Mouse (Mus musculus) embryonic facial prominence, embryonic 12.5 days (tissue): ENCODE data around the gene S1pr4. TPM values are rescaled to one million over a fixed set of nuclear protein-coding genes. Genes with fewer than 3 reads are reported as not detected.
A peak's percentile ranks its signal among the peaks of the same experiment; 100 is the strongest.

Experiments used
- ATAC-seq: fragments of 200-750 bp; cut with Nextera tagmentation; 2 replicates; pipeline ENCODE4 v1.8.0; 2017; ENCODE audit not compliant: insufficient number of reproducible peaks, insufficient read depth, low FRiP score, low TSS enrichment
- H3K27ac ChIP-seq: fragments of 300-500 bp; sonication (generic); 2 replicates; pipeline ENCODE4 v1.5.1; 2016; ENCODE audit warnings: mild to moderate bottlenecking
- H3K27me3 ChIP-seq: fragments of 300-500 bp; sonication (generic); 2 replicates; pipeline ENCODE4 v1.6.1; 2016; ENCODE audit warnings: mild to moderate bottlenecking, moderate library complexity
- H3K36me3 ChIP-seq: fragments of 300-500 bp; sonication (generic); 2 replicates; pipeline ENCODE4 v1.6.1; 2016; ENCODE audit warnings: mild to moderate bottlenecking
- H3K4me1 ChIP-seq: fragments of 300-500 bp; sonication (generic); 2 replicates; pipeline ENCODE4 v1.6.1; 2016
- H3K4me2 ChIP-seq: fragments of 300-500 bp; sonication (generic); replicated peaks from 2 replicates; pipeline ENCODE4 v1.6.1; 2016; ENCODE audit warnings: mild to moderate bottlenecking, moderate library complexity
- H3K4me3 ChIP-seq: fragments of 300-500 bp; sonication (generic); 2 replicates; pipeline ENCODE4 v1.5.1; 2016; ENCODE audit warnings: mild to moderate bottlenecking
- H3K9ac ChIP-seq: fragments of 300-500 bp; sonication (generic); 2 replicates; pipeline ENCODE4 v1.6.1; 2016; ENCODE audit warnings: mild to moderate bottlenecking, moderate library complexity
- H3K9me3 ChIP-seq: fragments of 300-500 bp; sonication (generic); 2 replicates; pipeline ENCODE4 v1.6.1; 2016; ENCODE audit warnings: mild to moderate bottlenecking, moderate library complexity
- WGBS: fragments of 180-500 bp; shearing (Covaris S2); methylation state at CpG from one replicate; pipeline ENCODE4 v1.1.7; 2016; 5-methylcytosine and 5-hydroxymethylcytosine counted together
- polyA plus RNA-seq: library from polyadenylated mRNA; unstranded; fragments of >200 nt; fragmentation: Nextera tagmentation; extraction: Ambion mirVana; gene quantifications from 2 replicates; pipeline ENCODE4 v1.2.1, GENCODE M21; 2016

Gene S1pr4
- polyA plus RNA-seq, 1 experiment from 2014 or later = 0.58 TPM

DNA sequence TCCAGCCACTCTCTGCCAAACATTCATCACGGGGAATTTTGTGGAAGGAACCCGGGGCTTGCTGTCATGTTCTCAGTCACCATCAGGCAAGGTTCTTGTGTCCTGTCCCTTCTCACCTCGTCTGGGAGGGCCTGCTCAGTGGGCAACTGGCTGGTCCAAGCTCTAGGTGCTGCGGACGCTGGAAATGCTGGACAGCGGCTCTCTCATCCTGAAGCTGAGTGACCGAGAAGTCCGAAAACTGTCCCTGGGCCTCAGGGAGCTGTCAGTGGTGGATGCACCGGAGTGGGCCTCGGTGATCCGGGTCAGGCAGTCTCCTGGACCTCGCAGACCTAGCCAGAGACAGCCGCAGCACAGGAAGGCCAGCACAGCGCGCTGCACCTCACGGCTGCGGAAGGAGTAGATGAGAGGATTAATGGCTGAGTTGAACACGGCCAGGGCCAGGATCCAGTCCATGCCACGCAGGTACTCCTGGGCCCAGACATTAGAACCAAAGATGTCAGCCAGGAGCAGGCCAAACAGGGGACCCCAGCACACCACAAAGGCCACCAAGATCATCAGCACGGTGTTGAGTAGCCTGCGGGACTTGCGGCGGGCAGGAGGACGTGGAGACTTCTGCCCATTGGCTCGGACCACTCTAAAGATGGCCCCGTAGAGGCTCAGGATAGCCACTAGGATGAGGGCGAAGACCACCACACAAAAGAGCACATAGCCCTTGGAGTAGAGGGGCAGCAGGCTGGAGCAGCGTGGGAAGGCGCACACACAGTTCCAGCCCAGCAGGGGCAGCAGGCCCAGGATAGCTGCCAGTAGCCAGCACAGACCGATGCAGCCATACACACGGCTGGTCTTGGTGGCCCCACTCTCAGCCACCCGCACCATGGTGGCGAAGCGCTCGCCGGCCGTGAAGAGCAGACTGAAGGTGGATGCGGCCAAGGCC lies 1.3 kb downstream of the S1pr4 start:
- Histone ChIP-seq H3K27me3 (peaks cover 5% of the 10 kb centered on the region; the same call in 1 of the 2 replicates), H3K4me1 (peaks cover 21% of the 10 kb centered on the region), H3K9ac (no peak overlapping the region), H3K4me3 (no peak overlapping the region), H3K36me3 (no peaks in the 10 kb centered on the region; the same call in 1 of the 2 replicates), H3K27ac (no peak overlapping the region), H3K4me2 (no peak overlapping the region), H3K9me3 (no peaks in the 10 kb centered on the region)
- ATAC-seq = no peak
- 80% methylated on average over 38 of the region's 38 CpGs for WGBS

DNA sequence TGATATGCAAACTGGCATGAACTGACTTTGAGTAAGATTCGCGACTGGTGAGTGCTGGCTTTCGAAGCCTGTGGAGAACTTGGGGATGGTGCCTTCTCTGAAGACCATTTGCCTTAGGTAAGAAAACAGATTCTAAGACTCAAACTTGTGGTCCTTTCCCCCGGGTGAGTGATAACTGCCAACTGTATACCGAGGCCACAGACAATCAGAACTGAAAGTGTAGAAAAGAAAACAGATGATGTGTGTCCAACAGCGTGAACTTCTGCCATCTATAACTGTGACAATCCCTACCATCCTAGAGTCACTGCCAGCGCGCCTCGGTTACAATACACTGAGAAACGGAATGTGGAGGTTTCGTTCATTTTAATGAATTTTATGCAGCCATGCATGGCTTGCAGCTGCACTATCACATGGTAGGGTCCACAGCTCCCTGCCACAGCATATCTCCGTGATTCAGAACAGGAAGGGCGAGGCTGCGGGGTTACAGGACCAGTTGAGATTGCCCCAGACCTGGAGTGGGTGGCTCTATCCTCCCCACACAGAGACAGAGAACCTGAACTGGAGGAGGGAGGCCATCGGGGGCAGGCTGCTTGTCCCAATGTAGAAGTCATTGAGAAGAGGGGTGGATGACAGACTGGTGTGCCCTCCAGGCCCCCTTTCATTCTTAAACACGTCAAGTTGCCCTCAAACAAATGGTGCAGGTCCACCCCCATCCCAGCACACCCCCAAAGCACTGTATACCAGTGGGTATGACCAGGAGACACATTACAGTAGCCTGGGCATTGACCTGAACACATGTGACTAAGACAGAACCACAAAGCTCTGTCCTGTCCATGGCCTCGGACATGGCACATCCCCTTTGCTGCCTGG lies 2.3 kb downstream of the S1pr4 start:
- H3K9me3 ChIP-seq = no peaks in the 10 kb centered on the region
- peak overlapping the region; percentile 45; the same call in 1 of the 2 replicates for H3K4me2 ChIP-seq
- ATAC-seq = no peak
- peaks cover 8% of the 10 kb centered on the region for H3K36me3 ChIP-seq
- 0 out of 2 replicates have a peak overlapping the region, but pooled peaks have one; percentile 15 for H3K9ac ChIP-seq
- 0 out of 2 replicates have a peak overlapping the region, but pooled peaks have one; percentile 1 for H3K4me3 ChIP-seq
- WGBS = 82% methylated on average over 17 of the region's 17 CpGs
- no peaks in the 10 kb centered on the region for H3K27me3 ChIP-seq
- H3K27ac ChIP-seq = no peak overlapping the region
- peaks cover 22% of the 10 kb centered on the region for H3K4me1 ChIP-seq

DNA sequence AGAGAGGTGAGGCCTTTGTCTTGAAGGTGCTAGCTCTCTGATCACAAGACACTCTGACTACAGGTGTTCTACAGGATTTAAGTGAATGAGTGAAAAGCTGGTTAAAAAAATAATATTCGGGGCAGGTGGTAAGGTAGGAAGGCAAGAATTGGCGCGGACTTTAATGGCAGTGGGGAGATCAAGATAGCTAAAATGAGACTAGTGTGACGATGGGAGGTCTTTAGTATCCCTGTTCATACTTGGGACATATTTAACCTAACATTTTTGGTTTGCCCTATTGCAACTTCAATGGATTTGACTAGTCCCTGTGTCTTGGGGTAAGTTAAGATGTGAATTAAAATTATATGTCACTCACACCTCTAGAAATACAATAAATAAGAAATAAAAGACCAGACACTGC lies 3.0 kb downstream of the S1pr4 start:
- H3K9ac ChIP-seq = peak overlapping the region; percentile 15; the same call in 1 of the 2 replicates
- no peaks in the 10 kb centered on the region for H3K27me3 ChIP-seq
- H3K4me1 ChIP-seq = peaks cover 22% of the 10 kb centered on the region
- peak overlapping the region; percentile 90 for H3K4me3 ChIP-seq
- peaks cover 15% of the 10 kb centered on the region for H3K36me3 ChIP-seq
- no peak overlapping the region for H3K27ac ChIP-seq
- H3K4me2 ChIP-seq = peak overlapping the region; percentile 45
- H3K9me3 ChIP-seq = no peaks in the 10 kb centered on the region
- WGBS = 37% methylated on average over 4 of the region's 4 CpGs
- ATAC-seq = no peak

DNA sequence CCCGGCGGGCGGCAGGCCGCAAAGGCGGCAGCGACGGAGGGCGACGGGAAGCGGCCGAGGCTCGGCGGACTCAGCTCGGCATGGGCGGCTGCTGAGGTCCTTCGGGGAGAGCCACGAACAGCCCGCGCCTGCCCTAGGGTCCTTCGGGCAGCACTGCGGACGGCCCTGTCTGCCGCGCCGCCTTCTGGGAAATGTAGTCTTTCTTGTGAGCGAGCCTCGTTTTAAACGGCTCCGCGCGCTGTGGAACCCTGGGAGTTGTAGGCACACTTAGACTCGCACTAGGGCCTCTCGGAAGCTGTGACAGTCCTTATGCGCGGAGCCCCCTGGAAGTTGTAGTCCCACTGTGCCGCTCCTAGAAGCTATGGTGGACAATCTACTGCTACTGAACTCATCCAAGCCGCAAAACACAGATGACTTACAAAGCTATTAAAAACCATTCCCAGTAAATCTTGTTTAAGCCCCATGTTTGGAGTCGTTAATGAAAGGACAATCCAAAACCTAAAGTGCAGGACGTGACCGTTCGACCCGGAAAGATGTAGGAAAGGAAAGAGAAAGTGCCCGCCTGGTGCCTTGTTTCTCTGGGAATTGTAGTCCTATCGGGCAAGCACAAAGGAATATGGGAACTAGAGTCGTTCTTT lies 3.5 kb downstream of the S1pr4 start, which contains the start of gene Ncln:
Gene Ncln (minus strand): TSS at position 129 of the 638 bp plus-strand sequence.
- Histone ChIP-seq H3K27ac (peak within 1 kb of the TSS; percentile 60; the same call in 1 of the 2 replicates), H3K4me3 (peak within 1 kb of the TSS; percentile 90), H3K4me2 (peak within 1 kb of the TSS; percentile 97), H3K4me1 (peaks cover 22% of the 10 kb centered on the region), H3K9me3 (no peaks in the 10 kb centered on the region), H3K27me3 (no peaks in the 10 kb centered on the region), H3K9ac (peak within 1 kb of the TSS; percentile 88), H3K36me3 (peaks cover 21% of the 10 kb centered on the region)
- under 1% methylated on average over 45 of the region's 45 CpGs for WGBS
- peak; percentile 95 for ATAC-seq

DNA sequence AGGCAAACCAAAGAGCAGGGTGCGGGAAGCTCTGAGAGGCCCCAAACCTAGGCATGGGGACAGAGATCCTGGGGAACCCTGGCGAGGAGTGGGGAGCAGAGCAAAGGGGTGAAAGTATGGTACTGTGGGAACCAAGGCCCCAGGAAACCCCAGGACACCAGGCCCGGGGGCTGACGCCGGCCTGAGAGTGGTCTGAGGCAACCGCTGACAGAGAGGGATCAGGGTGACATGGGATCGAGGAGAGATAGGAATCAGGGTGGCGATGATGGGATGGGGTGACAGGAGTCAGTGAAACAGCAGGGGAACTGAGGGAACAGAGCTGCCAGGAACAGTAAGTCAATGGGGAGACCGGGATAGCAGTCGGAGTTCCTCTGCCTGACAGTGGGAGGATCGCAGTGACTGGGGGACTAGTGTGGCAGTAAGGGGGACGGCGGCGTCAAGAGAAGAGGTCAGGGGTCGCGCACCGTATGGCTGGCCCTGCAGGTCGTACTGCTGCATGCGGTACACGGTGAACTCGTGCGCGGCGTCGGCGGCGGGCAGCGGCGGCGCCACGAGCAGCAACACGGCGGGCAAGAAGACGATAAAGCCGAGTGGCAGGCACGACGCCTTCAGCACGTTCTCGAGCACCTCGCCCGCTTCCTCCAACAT lies 4.2 kb downstream of the S1pr4 start:
- Histone ChIP-seq H3K36me3 (peaks cover 27% of the 10 kb centered on the region), H3K4me2 (peak overlapping the region; percentile 97), H3K4me3 (peak overlapping the region; percentile 90), H3K9me3 (no peaks in the 10 kb centered on the region), H3K27ac (no peak overlapping the region; the same call in 1 of the 2 replicates), H3K9ac (peak overlapping the region; percentile 88), H3K27me3 (no peaks in the 10 kb centered on the region), H3K4me1 (peaks cover 22% of the 10 kb centered on the region)
- ATAC-seq = no peak
- WGBS = 2% methylated on average over 41 of the region's 41 CpGs

DNA sequence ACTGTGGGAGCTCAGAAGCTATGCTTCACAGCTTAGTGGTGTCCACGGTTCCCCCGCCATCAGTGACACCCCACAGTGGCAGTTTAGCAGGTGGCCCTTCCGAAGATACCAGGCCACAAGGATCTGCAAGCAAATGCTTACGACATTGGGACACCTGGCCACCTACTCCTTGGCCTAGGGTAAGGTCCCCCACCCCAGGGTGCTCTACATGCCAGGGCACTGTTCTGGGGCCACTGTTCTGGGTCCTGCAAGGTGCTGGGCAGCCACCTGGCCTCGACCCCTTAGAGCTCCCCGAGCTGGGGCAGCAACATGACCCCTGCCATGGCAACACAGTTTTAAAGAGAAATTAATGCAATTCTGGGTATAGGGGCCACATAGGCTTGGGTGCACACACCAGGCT lies 4.8 kb downstream of the S1pr4 start:
- no peaks in the 10 kb centered on the region for H3K9me3 ChIP-seq
- H3K4me1 ChIP-seq = peaks cover 22% of the 10 kb centered on the region
- no peak for ATAC-seq
- peak overlapping the region; percentile 90 for H3K4me3 ChIP-seq
- H3K36me3 ChIP-seq = peaks cover 33% of the 10 kb centered on the region
- peak overlapping the region; percentile 97 for H3K4me2 ChIP-seq
- H3K27ac ChIP-seq = no peak overlapping the region
- WGBS = 78% methylated on average over 6 of the region's 6 CpGs
- peak overlapping the region; percentile 88 for H3K9ac ChIP-seq
- no peaks in the 10 kb centered on the region for H3K27me3 ChIP-seq

DNA sequence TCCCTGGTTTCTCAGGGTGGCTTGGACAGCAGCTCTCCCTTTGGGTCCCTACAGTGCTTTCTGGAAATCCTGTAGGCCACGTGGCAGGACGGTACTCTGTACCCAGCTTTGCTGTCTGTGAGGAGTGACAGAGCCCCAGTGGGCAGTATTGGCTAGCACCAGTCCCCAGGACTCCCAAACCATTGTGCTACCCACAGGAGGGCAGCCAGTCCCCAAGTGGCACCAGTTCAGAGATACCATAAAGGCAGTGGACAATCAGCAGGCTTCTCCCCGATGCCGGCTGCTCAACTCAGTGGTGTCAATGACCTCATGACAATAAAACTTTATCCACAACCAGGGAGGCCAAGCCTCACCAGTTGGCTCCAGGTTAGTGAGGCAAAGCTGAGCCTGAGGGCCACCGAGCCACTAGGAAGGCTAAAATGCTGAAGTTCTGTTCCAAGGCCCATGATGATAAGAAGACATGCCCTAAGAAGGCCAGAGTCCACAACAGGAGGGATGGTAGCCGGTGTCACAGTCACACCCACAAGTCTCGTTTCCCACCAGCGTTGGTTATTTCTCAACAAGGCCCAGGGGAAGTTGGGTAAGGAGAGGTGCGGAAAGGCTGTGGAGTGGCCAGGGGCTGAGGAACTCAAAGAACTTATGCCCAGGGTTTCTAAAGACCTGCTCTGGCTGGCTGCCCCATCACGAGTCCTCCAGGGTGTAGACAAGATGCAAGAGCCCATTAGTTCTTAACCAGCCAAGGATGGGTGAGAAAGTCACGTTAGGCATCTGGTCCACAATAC lies 5.5 kb downstream of the S1pr4 start:
- H3K9ac ChIP-seq = peak overlapping the region; percentile 88; the same call in 1 of the 2 replicates
- 90% methylated on average over 11 of the region's 11 CpGs for WGBS
- H3K4me2 ChIP-seq = peak overlapping the region; percentile 97

DNA sequence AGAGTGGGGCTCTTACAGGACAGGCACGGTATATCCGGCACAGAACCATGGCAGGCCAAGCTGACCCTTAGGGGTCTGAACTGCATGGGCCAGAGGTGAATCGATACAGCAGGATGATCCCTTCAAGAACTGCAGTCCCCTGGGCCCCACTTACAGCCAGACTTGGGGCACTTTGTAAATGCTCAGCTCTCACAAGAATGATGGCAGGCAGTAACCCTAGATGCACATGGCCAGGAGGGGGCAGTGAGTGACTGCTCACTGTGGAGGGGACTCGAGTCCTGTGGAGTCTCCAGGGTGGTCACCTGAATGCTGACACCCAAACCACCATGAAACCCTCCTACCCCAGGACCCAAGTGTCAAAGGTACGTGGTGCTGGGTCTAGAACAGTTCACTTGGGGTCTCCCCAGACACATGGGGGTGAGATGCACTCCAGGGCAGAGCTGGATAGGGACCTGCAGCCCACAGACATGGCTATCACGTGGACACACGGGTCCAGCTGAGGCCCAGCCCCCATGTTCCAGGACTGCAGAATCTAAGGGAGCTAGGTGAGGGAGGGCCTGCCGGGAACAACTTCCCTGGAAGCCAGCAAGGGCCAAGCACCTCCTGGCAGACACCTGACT lies 6.2 kb downstream of the S1pr4 start:
- H3K27me3 ChIP-seq = no peaks in the 10 kb centered on the region
- H3K27ac ChIP-seq = no peak overlapping the region
- H3K4me2 ChIP-seq = no peak overlapping the region
- no peaks in the 10 kb centered on the region for H3K9me3 ChIP-seq
- H3K9ac ChIP-seq = no peak overlapping the region
- no peak overlapping the region for H3K4me3 ChIP-seq
- 84% methylated on average over 8 of the region's 8 CpGs for WGBS
- H3K4me1 ChIP-seq = peaks cover 22% of the 10 kb centered on the region
- ATAC-seq = no peak
- H3K36me3 ChIP-seq = peaks cover 47% of the 10 kb centered on the region

More for the DNA sequence above, 5.5 kb downstream of the S1pr4 start:
- peak overlapping the region; percentile 90 for H3K4me3 ChIP-seq
- no peak for ATAC-seq
- no peaks in the 10 kb centered on the region for H3K9me3 ChIP-seq
- peaks cover 22% of the 10 kb centered on the region for H3K4me1 ChIP-seq
- peaks cover 40% of the 10 kb centered on the region for H3K36me3 ChIP-seq
- H3K27me3 ChIP-seq = no peaks in the 10 kb centered on the region
- no peak overlapping the region for H3K27ac ChIP-seq

DNA sequence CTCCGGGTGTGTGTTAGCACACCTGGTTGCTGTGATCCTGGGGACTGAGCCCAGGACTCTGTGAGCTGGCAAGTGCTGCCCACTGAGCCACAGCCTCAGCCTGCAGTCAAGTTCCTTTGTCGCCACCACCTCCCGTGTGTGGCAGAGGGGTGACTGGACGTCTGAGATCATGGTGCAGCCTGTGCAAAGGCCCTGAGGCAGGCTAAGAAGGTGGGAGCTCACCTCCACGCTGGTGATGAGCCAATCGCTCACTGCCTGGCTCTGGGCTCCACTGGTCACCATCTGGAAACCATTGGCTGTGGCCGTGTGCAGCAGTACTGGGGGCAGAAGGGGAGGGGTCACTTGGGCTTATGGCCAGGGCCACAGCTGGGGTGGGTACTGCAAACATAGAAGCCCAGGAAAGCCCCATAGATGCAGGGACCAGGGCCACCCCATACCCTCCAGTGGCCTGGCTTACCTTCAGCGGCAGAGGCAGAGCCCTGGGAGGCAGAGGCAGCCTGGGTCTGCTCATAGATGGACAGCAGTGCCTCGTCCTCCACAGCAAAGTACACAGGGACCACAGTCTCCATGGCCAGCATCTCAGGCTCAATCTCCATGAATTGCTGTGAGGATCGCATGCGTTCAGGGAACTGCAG lies 7.2 kb downstream of the S1pr4 start:
- Histone ChIP-seq H3K4me3 (no peak overlapping the region), H3K4me2 (no peak overlapping the region), H3K9me3 (no peaks in the 10 kb centered on the region), H3K9ac (no peak overlapping the region), H3K27me3 (no peaks in the 10 kb centered on the region), H3K27ac (no peak overlapping the region), H3K36me3 (peaks cover 57% of the 10 kb centered on the region), H3K4me1 (peaks cover 22% of the 10 kb centered on the region)
- 75% methylated on average over 11 of the region's 11 CpGs for WGBS
- no peak for ATAC-seq
